Mouse (Mus musculus) stomach, embryonic 14.5 days (tissue): ENCODE data around the gene Micu2. TPM values are rescaled to one million over a fixed set of nuclear protein-coding genes. Genes with fewer than 3 reads are reported as not detected.

Source experiments
- ATAC-seq: fragments of 200-750 bp; cut with Nextera tagmentation; 2 replicates; pipeline ENCODE4 v1.8.0; 2017; ENCODE audit warnings: low read depth, moderate TSS enrichment; ENCODE audit not compliant: insufficient number of reproducible peaks, insufficient read depth, low FRiP score
- H3K27ac ChIP-seq: fragments of 300-500 bp; sonication (generic); 2 replicates; pipeline ENCODE4 v1.5.1; 2014; ENCODE audit warnings: mild to moderate bottlenecking, low read length, moderate library complexity, mixed read lengths
- H3K27me3 ChIP-seq: fragments of 300-500 bp; sonication (generic); 2 replicates; pipeline ENCODE4 v1.6.1; 2014; ENCODE audit warnings: low read length, control low read depth, mixed read lengths; ENCODE audit not compliant: control insufficient read depth, insufficient read depth
- H3K36me3 ChIP-seq: fragments of 300-500 bp; sonication (generic); 2 replicates; pipeline ENCODE4 v1.6.1; 2014; ENCODE audit warnings: mild to moderate bottlenecking, control low read depth, low read length, moderate library complexity, mixed read lengths; ENCODE audit not compliant: control insufficient read depth, insufficient read depth
- H3K4me1 ChIP-seq: fragments of 300-500 bp; sonication (generic); 2 replicates; pipeline ENCODE4 v1.6.1; 2014; ENCODE audit warnings: low read length, control low read depth, mixed read lengths; ENCODE audit not compliant: control insufficient read depth, insufficient read depth
- H3K4me2 ChIP-seq: fragments of 300-500 bp; sonication (generic); replicated peaks from 2 replicates; pipeline ENCODE4 v1.6.1; 2014; ENCODE audit warnings: low read depth, low read length, control low read depth
- H3K4me3 ChIP-seq: fragments of 300-500 bp; sonication (generic); 2 replicates; pipeline ENCODE4 v1.5.1; 2014; ENCODE audit warnings: low read depth, low read length, control low read depth
- H3K9ac ChIP-seq: fragments of 300-500 bp; sonication (generic); replicated peaks from 2 replicates; pipeline ENCODE4 v1.6.1; 2014; ENCODE audit warnings: low read depth, mild to moderate bottlenecking, control low read depth, low read length, moderate library complexity, mixed read lengths
- H3K9me3 ChIP-seq: fragments of 300-500 bp; sonication (generic); 2 replicates; pipeline ENCODE4 v1.6.1; 2016; ENCODE audit warnings: low read depth, low read length, control low read depth; ENCODE audit not compliant: control insufficient read depth
- WGBS: fragments of 180-500 bp; shearing (Covaris S2); extraction: QIAGEN DNeasy Blood & Tissue Kit; methylation state at CpG from one replicate; pipeline ENCODE4 v1.1.7; 2014; 5-methylcytosine and 5-hydroxymethylcytosine counted together
- polyA plus RNA-seq: library from polyadenylated mRNA; unstranded; fragments of >200 nt; fragmentation: Nextera tagmentation; extraction: Ambion mirVana; gene quantifications from 2 replicates; pipeline ENCODE4 v1.2.1, GENCODE M21; 2014

Gene Micu2
- polyA plus RNA-seq, 1 experiment from 2014 or later = 54.9 TPM

DNA sequence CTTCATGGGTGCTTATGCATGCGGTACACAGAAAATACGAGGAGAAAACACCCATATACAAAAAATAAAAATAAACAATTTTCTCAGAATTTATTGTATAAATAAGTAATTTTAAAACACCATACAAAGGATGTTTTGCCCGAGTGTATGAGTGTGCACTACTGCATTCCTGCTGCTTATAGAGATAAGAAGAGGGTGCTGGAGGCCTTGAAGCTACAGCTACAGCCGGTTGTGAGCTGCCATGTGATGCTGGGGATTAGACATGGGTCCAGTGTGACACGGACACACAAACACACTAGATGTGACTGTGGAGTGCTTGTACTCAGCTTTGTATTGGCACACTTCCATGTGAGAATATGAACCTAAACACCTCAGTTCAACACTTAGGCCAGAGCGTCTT lies 61.8 kb downstream of the Micu2 start:
- 83% methylated on average over 6 of the region's 6 CpGs for WGBS
- Histone ChIP-seq H3K27ac (no peak overlapping the region), H3K9ac (no peak overlapping the region), H3K4me2 (no peak overlapping the region), H3K4me3 (no peak overlapping the region), H3K9me3 (no peaks in the 10 kb centered on the region), H3K4me1 (no peaks in the 10 kb centered on the region), H3K36me3 (peaks cover 5% of the 10 kb centered on the region; the same call in 1 of the 2 replicates), H3K27me3 (no peaks in the 10 kb centered on the region)
- no peak for ATAC-seq

DNA sequence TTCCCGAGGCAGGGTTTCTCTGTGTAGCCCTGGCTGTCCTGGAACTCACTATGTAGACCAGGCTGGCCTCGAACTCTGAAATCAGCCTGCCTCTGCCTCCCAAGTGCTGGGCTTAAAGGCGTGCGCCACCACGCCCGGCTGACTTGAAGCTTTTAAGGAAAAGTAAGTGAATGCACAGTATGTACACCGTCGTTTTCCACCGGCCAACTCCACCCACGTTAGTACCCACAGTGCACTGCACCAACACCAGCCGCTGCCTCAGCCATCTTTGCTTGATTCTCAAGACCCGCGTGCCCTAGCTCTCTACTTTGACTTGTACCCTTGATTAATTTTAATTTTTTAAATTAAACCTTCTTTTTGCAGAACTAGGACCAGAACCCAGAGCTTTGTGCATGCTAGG lies 64.4 kb downstream of the Micu2 start:
- Histone ChIP-seq H3K9ac (no peak overlapping the region), H3K4me3 (no peak overlapping the region), H3K27ac (no peak overlapping the region), H3K4me2 (no peak overlapping the region), H3K4me1 (no peaks in the 10 kb centered on the region), H3K36me3 (peaks cover 2% of the 10 kb centered on the region), H3K27me3 (no peaks in the 10 kb centered on the region), H3K9me3 (no peaks in the 10 kb centered on the region)
- no peak for ATAC-seq
- 97% methylated on average over 13 of the region's 13 CpGs for WGBS

DNA sequence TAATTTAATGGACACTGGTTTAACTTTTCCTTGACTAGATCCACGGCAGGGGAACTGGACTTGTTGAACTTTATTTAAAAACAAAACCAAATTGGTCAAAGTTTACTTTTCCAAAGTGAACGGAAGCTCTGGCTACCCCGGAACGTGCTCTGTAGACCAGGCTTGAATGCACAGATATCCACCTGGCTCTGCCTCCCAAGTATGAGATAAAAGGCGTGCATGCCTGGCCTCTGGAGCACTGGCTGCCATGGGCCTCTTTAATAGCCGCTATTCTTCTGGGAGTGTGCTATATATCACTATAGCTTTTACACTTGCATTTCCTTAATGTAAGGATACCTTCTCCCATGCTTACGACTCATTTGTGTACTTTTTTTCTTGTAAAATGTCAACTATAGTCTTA lies 65.5 kb downstream of the Micu2 start:
- no peak overlapping the region for H3K4me3 ChIP-seq
- no peaks in the 10 kb centered on the region for H3K9me3 ChIP-seq
- H3K4me2 ChIP-seq = no peak overlapping the region
- 39% methylated on average over 7 of the region's 7 CpGs for WGBS
- no peak for ATAC-seq
- H3K27ac ChIP-seq = no peak overlapping the region
- no peaks in the 10 kb centered on the region for H3K27me3 ChIP-seq
- H3K9ac ChIP-seq = no peak overlapping the region
- H3K4me1 ChIP-seq = no peaks in the 10 kb centered on the region
- peaks cover 2% of the 10 kb centered on the region for H3K36me3 ChIP-seq

DNA sequence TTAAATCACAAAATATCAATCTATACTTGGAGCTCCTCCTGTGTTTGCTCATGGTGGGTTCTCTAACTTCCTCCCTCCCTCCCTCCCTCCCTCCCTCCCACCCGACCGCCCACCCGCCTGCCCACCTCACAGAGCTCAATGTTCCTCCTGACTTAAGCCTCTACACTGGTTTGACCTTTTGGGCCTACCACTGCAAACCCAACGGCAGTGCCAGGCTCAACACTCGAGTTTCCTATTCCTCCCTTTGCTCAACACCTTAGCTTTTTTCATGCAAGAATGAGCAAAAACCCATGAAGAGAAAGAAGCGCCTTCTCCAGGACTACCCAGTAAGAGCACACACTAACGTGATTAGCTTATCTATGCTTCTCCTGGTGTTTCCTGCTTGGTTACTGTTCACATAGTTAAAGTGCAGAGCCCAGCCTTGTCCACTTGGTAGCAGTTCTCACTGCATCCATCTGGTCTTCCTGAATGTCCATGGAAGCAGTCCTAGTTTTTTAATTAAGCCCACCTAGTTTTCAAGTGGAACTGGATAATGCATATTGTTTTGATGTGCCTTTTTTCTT lies 66.1 kb downstream of the Micu2 start:
- no peak for ATAC-seq
- H3K9me3 ChIP-seq = no peaks in the 10 kb centered on the region
- WGBS = 51% methylated on average over 7 of the region's 7 CpGs
- H3K9ac ChIP-seq = no peak overlapping the region
- H3K27me3 ChIP-seq = no peaks in the 10 kb centered on the region
- no peak overlapping the region for H3K27ac ChIP-seq
- H3K4me3 ChIP-seq = no peak overlapping the region
- no peak overlapping the region for H3K4me2 ChIP-seq
- H3K36me3 ChIP-seq = peaks cover 2% of the 10 kb centered on the region
- no peaks in the 10 kb centered on the region for H3K4me1 ChIP-seq

DNA sequence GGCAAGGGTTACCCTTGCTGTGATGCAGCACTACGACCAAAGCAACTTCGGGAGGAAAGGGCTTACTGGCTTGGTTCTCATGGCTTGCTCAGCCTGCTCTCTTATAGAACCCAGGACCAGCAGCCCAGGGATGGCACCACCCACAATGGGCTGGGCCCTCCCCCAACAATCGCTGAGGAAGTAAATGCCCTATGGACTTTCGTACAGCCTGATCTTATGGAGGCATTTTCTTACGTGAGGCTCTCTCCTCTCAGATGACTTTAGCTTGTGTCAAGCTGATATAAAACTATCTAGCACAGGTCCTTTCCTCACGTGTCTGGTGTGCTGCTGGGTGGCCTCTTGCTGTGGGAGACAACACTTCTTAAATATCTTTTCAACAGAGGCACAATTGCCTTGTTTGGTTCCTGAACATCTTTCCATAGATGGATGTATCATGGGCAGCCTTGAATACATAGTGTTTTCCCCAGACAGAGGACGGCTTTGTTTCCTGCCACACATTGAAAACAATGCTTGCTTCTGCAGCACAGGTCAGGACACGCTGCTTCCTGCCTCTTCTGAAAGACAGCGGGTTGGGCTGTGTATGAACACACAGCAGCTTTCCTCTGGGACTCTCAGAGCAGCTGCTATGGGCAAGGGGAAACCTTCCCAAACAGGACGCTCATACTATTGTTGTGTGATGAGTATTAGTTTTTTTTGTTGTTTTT lies 77.5 kb downstream of the Micu2 start:
- H3K27ac ChIP-seq = peak overlapping the region; percentile 63
- H3K4me2 ChIP-seq = no peak overlapping the region
- no peaks in the 10 kb centered on the region for H3K4me1 ChIP-seq
- peak; percentile 53 for ATAC-seq
- H3K9ac ChIP-seq = no peak overlapping the region
- peaks cover 26% of the 10 kb centered on the region for H3K36me3 ChIP-seq
- 55% methylated on average over 10 of the region's 10 CpGs for WGBS
- H3K4me3 ChIP-seq = no peak overlapping the region
- H3K27me3 ChIP-seq = no peaks in the 10 kb centered on the region
- H3K9me3 ChIP-seq = no peaks in the 10 kb centered on the region

DNA sequence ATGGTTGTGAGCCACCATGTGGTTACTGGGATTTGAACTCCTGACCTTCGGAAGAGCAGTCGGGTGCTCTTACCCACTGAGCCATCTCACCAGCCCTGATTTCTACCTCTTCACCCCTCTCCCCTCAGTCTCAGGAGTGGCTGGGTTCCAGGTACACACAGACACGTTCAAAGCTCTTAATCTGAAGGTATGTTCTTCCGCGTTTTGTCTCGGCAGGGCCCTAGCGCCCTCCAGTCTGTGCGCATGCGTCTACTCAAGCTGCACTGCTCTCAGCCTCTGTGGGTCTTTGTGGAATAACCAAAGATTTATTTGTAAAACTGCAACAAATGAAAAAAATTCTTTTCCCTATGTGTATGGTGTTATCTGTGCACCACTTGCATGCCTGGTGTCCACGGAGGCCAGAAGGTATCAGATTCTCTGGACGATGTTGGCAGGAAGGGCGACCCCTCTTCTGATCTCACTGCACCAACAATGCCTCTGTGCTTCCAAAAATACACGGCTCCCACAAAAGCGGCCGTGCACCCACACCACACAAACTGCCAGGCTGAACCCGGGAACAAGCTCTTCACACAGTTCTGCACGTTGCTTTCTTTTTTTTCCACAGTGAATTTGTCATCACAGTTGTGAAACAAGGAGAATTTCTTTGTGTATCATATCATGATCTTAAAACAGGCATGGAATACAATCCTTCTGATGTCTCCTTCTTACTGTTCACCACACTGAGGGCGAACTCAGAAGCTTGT lies 78.3 kb downstream of the Micu2 start:
- WGBS = 82% methylated on average over 18 of the region's 18 CpGs
- peaks cover 28% of the 10 kb centered on the region for H3K36me3 ChIP-seq
- H3K9me3 ChIP-seq = no peaks in the 10 kb centered on the region
- H3K4me1 ChIP-seq = no peaks in the 10 kb centered on the region
- no peak overlapping the region for H3K4me2 ChIP-seq
- H3K4me3 ChIP-seq = no peak overlapping the region
- no peak for ATAC-seq
- H3K27ac ChIP-seq = peak overlapping the region; percentile 63; the same call in 1 of the 2 replicates
- no peaks in the 10 kb centered on the region for H3K27me3 ChIP-seq
- no peak overlapping the region for H3K9ac ChIP-seq

DNA sequence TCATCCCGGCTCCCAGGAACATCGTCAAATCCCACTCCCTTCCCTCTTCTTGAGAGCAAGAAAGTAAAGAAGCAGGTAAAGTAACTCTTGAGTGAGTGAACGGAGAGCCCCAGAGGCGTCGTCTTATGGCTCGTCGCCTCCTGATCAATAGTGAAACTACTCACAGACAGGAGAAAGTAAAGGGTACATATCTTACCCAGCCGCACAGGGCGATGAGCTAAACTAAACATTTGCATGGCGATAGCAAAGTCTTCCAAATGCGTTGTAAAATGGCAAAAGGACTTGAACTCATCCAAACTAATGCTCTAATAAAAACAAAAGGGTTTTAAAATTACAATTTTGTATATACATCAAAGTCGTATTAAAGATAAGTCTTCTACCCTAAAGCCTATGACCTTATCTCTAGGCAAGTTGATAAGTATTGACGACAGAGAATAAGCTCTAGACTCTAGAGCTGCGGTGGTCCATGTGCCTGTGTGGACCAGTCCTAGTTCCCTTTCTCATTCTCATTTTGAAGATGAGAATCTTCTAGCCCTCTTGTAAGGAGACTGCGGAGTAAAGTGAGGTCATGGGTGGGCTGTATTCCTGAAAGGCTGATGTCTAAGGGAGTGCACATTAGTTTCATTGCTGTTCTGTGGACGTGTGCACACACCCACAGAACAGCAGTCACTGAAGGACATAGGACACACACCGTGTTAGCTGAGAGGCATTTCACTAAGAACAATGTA lies 79.8 kb downstream of the Micu2 start:
- no peaks in the 10 kb centered on the region for H3K9me3 ChIP-seq
- WGBS = 84% methylated on average over 17 of the region's 17 CpGs
- H3K27ac ChIP-seq = no peak overlapping the region
- no peak overlapping the region for H3K4me2 ChIP-seq
- H3K27me3 ChIP-seq = no peaks in the 10 kb centered on the region
- H3K36me3 ChIP-seq = peaks cover 24% of the 10 kb centered on the region; the same call in 1 of the 2 replicates
- H3K4me3 ChIP-seq = no peak overlapping the region
- no peaks in the 10 kb centered on the region for H3K4me1 ChIP-seq
- no peak overlapping the region for H3K9ac ChIP-seq
- no peak for ATAC-seq

DNA sequence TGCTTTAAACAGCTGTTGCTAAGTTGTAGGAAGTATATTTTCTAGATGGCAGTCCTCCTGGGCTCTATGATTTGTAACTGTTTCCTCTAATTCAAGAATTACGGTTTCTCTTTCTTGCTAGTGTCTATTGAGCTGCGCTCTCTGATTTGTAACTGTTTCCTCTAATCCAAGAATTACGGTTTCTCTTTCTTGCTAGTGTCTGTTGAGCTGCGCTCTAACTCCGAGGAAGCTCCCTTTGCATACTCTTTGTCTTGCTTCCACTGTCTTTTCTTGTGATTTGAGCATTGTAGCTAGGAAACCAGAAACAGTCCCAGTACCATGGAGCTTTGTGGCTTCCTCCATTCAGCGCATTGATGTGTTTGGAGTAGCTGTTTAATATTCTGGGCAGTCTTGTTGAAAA lies 83.7 kb downstream of the Micu2 start:
- Histone ChIP-seq H3K9ac (no peak overlapping the region), H3K27ac (no peak overlapping the region), H3K4me2 (no peak overlapping the region), H3K4me3 (no peak overlapping the region), H3K27me3 (no peaks in the 10 kb centered on the region), H3K4me1 (no peaks in the 10 kb centered on the region), H3K9me3 (no peaks in the 10 kb centered on the region), H3K36me3 (peaks cover 12% of the 10 kb centered on the region; the same call in 1 of the 2 replicates)
- ATAC-seq = no peak
- 76% methylated on average over 6 of the region's 6 CpGs for WGBS
